Mouse (Mus musculus) stomach, embryonic 16.5 days (tissue): ENCODE measurements around the gene Jak1. TPM values are rescaled to one million over a fixed set of nuclear protein-coding genes. Genes with fewer than 3 reads are reported as not detected.
A peak's percentile ranks its signal among the peaks of the same experiment; 100 is the strongest.

ENCODE experiments used
- ATAC-seq: fragments of 200-750 bp; cut with Nextera tagmentation; 2 replicates; pipeline ENCODE4 v1.8.0; 2017; ENCODE audit warnings: moderate number of reproducible peaks, moderate TSS enrichment; ENCODE audit not compliant: insufficient read depth, low FRiP score
- H3K27ac ChIP-seq: fragments of 300-500 bp; sonication (generic); 2 replicates; pipeline ENCODE4 v1.5.1; 2014; ENCODE audit warnings: low read length
- H3K27me3 ChIP-seq: fragments of 300-500 bp; sonication (generic); 2 replicates; pipeline ENCODE4 v1.6.1; 2014; ENCODE audit warnings: low read length, control low read depth, mixed read lengths; ENCODE audit not compliant: control insufficient read depth, insufficient read depth
- H3K36me3 ChIP-seq: fragments of 300-500 bp; sonication (generic); 2 replicates; pipeline ENCODE4 v1.6.1; 2014; ENCODE audit warnings: low read length; ENCODE audit not compliant: control insufficient read depth, insufficient read depth
- H3K4me1 ChIP-seq: fragments of 300-500 bp; sonication (generic); 2 replicates; pipeline ENCODE4 v1.6.1; 2014; ENCODE audit warnings: low read length, control low read depth, mixed read lengths; ENCODE audit not compliant: control insufficient read depth, insufficient read depth
- H3K4me2 ChIP-seq: fragments of 300-500 bp; sonication (generic); 2 replicates; pipeline ENCODE4 v1.6.1; 2014; ENCODE audit warnings: low read depth, low read length, mixed read lengths
- H3K4me3 ChIP-seq: fragments of 300-500 bp; sonication (generic); replicated peaks from 2 replicates; pipeline ENCODE4 v1.5.1; 2014; ENCODE audit warnings: mild to moderate bottlenecking, low read length
- H3K9ac ChIP-seq: fragments of 300-500 bp; sonication (generic); 2 replicates; pipeline ENCODE4 v1.6.1; 2014; ENCODE audit warnings: low read length
- H3K9me3 ChIP-seq: fragments of 300-500 bp; sonication (generic); replicated peaks from 2 replicates; pipeline ENCODE4 v1.6.1; 2016; ENCODE audit warnings: low read length, control low read depth; ENCODE audit not compliant: control insufficient read depth
- WGBS: fragments of 180-500 bp; shearing (Covaris S2); extraction: QIAGEN DNeasy Blood & Tissue Kit; methylation state at CpG from one replicate; pipeline ENCODE4 v1.1.7; 2014; 5-methylcytosine and 5-hydroxymethylcytosine counted together
- polyA plus RNA-seq: library from polyadenylated mRNA; unstranded; fragments of >200 nt; fragmentation: Nextera tagmentation; extraction: Ambion mirVana; gene quantifications from 2 replicates; pipeline ENCODE4 v1.2.1, GENCODE M21; 2015

The Jak1 gene
- polyA plus RNA-seq, result 91.4 and 95.3 TPM in 2 replicates

GRCm38 (mm10) chr4:101264741-101265513 lies at the start of gene Jak1:
Gene Jak1 (minus strand): TSS chr4:101265282.
- Histone ChIP-seq H3K27me3 (no peaks in the 10 kb centered on the region), H3K4me2 (peak within 1 kb of the TSS; percentile 78), H3K9me3 (no peaks in the 10 kb centered on the region), H3K4me1 (peaks cover 9% of the 10 kb centered on the region; the same call in 1 of the 2 replicates), H3K27ac (peak within 1 kb of the TSS; percentile 95), H3K4me3 (peak within 1 kb of the TSS; percentile 97), H3K36me3 (no peaks in the 10 kb centered on the region), H3K9ac (peak within 1 kb of the TSS; percentile 99)
- WGBS, result under 1% methylated on average over 84 of the region's 84 CpGs
- peak; percentile 100 for ATAC-seq

GRCm38 (mm10) chr4:101312055-101312454 lies 47.0 kb upstream of the Jak1 start:
- H3K4me1 ChIP-seq, result no peaks in the 10 kb centered on the region
- ATAC-seq, result no peak
- 78% methylated on average over 6 of the region's 6 CpGs for WGBS

GRCm38 (mm10) chr4:101308166-101308565 lies 43.1 kb upstream of the Jak1 start:
- H3K4me1 ChIP-seq, result no peaks in the 10 kb centered on the region
- H3K27me3 ChIP-seq, result no peaks in the 10 kb centered on the region
- no peak overlapping the region for H3K27ac ChIP-seq
- no peak overlapping the region for H3K9ac ChIP-seq
- H3K4me2 ChIP-seq, result no peak overlapping the region
- WGBS, result 88% methylated on average over 4 of the region's 4 CpGs
- H3K4me3 ChIP-seq, result no peak overlapping the region
- ATAC-seq, result no peak
- no peaks in the 10 kb centered on the region for H3K9me3 ChIP-seq
- no peaks in the 10 kb centered on the region for H3K36me3 ChIP-seq

More at GRCm38 (mm10) chr4:101312055-101312454, 47.0 kb upstream of the Jak1 start:
- Histone ChIP-seq H3K9me3 (no peaks in the 10 kb centered on the region), H3K4me2 (no peak overlapping the region), H3K4me3 (no peak overlapping the region), H3K27ac (no peak overlapping the region), H3K36me3 (no peaks in the 10 kb centered on the region), H3K9ac (no peak overlapping the region), H3K27me3 (no peaks in the 10 kb centered on the region)

- ATAC-seq, result no peak
- Histone ChIP-seq H3K36me3 (no peaks in the 10 kb centered on the region), H3K9me3 (no peaks in the 10 kb centered on the region), H3K4me1 (no peaks in the 10 kb centered on the region), H3K4me3 (no peak overlapping the region), H3K27ac (no peak overlapping the region), H3K4me2 (no peak overlapping the region), H3K9ac (no peak overlapping the region), H3K27me3 (no peaks in the 10 kb centered on the region)
- 62% methylated on average over 4 of the region's 4 CpGs for whole genome bisulfite sequencing
Measured at GRCm38 (mm10) chr4:101307286-101307685, 42.2 kb upstream of the Jak1 start.

GRCm38 (mm10) chr4:101306132-101306915 lies 41.2 kb upstream of the Jak1 start:
- WGBS, result 32% methylated on average over 8 of the region's 8 CpGs
- no peak for ATAC-seq
- H3K9me3 ChIP-seq, result no peaks in the 10 kb centered on the region
- peaks cover 3% of the 10 kb centered on the region; the same call in 1 of the 2 replicates for H3K4me1 ChIP-seq
- H3K27me3 ChIP-seq, result no peaks in the 10 kb centered on the region
- H3K36me3 ChIP-seq, result no peaks in the 10 kb centered on the region
- no peak overlapping the region for H3K27ac ChIP-seq
- H3K4me3 ChIP-seq, result no peak overlapping the region
- no peak overlapping the region for H3K9ac ChIP-seq
- no peak overlapping the region for H3K4me2 ChIP-seq

GRCm38 (mm10) chr4:101305126-101305525 lies 40.0 kb upstream of the Jak1 start:
- Histone ChIP-seq H3K4me2 (no peak overlapping the region), H3K4me3 (no peak overlapping the region), H3K9me3 (no peaks in the 10 kb centered on the region), H3K27ac (no peak overlapping the region), H3K27me3 (no peaks in the 10 kb centered on the region), H3K9ac (no peak overlapping the region), H3K4me1 (peaks cover 3% of the 10 kb centered on the region; the same call in 1 of the 2 replicates), H3K36me3 (no peaks in the 10 kb centered on the region)
- 76% methylated on average over 9 of the region's 9 CpGs for WGBS
- no peak for ATAC-seq

GRCm38 (mm10) chr4:101304114-101304513 lies 39.0 kb upstream of the Jak1 start:
- H3K9ac ChIP-seq, result no peak overlapping the region
- H3K27me3 ChIP-seq, result no peaks in the 10 kb centered on the region
- no peak overlapping the region for H3K4me2 ChIP-seq
- no peak overlapping the region for H3K27ac ChIP-seq
- no peaks in the 10 kb centered on the region for H3K9me3 ChIP-seq
- 86% methylated on average over 4 of the region's 4 CpGs for WGBS
- H3K4me3 ChIP-seq, result no peak overlapping the region
- H3K36me3 ChIP-seq, result no peaks in the 10 kb centered on the region
- H3K4me1 ChIP-seq, result peaks cover 3% of the 10 kb centered on the region; the same call in 1 of the 2 replicates
- ATAC-seq, result no peak

- Histone ChIP-seq H3K27ac (no peak overlapping the region), H3K4me1 (peaks cover 3% of the 10 kb centered on the region; the same call in 1 of the 2 replicates), H3K36me3 (no peaks in the 10 kb centered on the region), H3K9ac (no peak overlapping the region), H3K9me3 (no peaks in the 10 kb centered on the region), H3K27me3 (no peaks in the 10 kb centered on the region), H3K4me2 (no peak overlapping the region), H3K4me3 (no peak overlapping the region)
- ATAC-seq, result no peak
- 66% methylated on average over 4 of the region's 4 CpGs for WGBS
Measured at GRCm38 (mm10) chr4:101300392-101300910, 35.4 kb upstream of the Jak1 start.
